9 mouse cellular contexts compared by ENCODE assay signal in the genomic region with DNA sequence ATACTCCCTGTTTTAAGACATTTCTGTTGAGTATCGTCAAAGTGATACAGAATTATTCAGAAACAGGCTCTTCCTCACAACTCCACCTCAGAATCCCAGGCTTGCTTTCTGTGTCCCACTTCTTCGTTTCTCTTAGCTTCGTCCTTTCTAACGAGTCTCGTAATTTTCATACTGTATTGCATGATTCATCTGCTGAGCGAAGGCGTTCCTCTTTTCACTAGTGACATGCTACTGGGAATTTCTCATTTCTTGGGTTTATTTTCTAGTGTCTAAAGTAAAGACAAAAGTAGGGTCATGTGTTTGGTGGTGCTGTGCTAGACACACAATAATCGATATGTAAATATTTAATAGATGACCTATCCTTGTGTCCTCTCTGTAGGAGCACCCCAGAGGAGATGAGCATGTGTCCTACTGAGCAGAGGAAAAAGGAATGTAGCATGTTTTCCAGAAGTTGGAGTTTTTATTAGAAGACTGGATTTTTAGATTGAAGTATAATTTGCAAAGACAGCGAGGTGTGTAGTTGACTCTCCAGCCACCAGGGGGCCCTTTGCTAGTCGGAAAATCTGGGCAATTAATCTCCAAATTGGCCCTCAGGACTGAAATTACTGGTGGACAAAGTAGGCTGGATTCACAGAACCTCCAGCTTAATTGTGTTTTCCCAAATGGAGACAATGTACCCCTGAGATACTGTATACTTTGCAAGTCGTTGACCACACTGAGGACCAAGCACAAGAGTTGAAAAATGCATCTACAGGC. TPM values are rescaled to one million over a fixed set of nuclear protein-coding genes. Genes with fewer than 3 reads are reported as not detected.
DNase-seq lines count a peak whose midpoint lies in the region; ATAC-seq and TF ChIP-seq lines count a peak whose summit lies in the region.
"Had no signal": no experiment of that assay in that cellular context is flagged by ENCODE, and none has a peak within 500 bp of the region (broad histone marks: within the 10 kb centered on the region; RNA-seq: fewer than 3 reads in every experiment).

No protein-coding gene starts in this region.

- no peak overlapping the region for H3K9ac ChIP-seq in liver, adult 2 months (ENCODE audit: low read depth, low read length)
- H3K9ac ChIP-seq in liver, embryonic 11.5 days (ENCODE audit: low read depth, low read length) = no peak overlapping the region

- 73% methylated on average over 11 of the region's 11 CpGs for WGBS in liver, adult 2 months
- WGBS in liver, embryonic 11.5 days = 77% methylated on average over 11 of the region's 11 CpGs

- no peaks in the 10 kb centered on the region for H3K79me2 ChIP-seq in liver, adult 2 months (ENCODE audit: control insufficient read depth, insufficient read depth, low read length)

- peak; percentile 63 for TF ChIP-seq CTCF in liver, adult 2 months (IDR thresholded peaks at IDR 0.05; ENCODE audit: low read depth, low read length)

- no peaks in the 10 kb centered on the region for H3K9me3 ChIP-seq in liver, embryonic 11.5 days (ENCODE audit: control insufficient read depth, low read length)
- H3K9me3 ChIP-seq: megakaryocyte, embryonic 14.5 days had no signal

- no peak for DNase-seq in cerebellum, adult 11-12 months
- DNase-seq in liver, adult 2 months (ENCODE audit: extremely low read depth, low read depth, low spot score) = peak; percentile 45
- no peak for DNase-seq in liver, embryonic 11.5 days (ENCODE audit: low spot score)
- peak; percentile 77 for DNase-seq in adrenal gland, postnatal 10 days
- DNase-seq in urinary bladder, postnatal 10 days (ENCODE audit: low spot score) = no peak

- no peak overlapping the region for H3K4me3 ChIP-seq in liver, adult 2 months (ENCODE audit: insufficient read depth, low read depth, low read length)
- no peak overlapping the region for H3K4me3 ChIP-seq in liver, embryonic 11.5 days (ENCODE audit: low read depth, low read length)

- peak; percentile 49; the same call in 1 of the 2 replicates for ATAC-seq in cerebellum, adult (ENCODE audit: insufficient number of reproducible peaks, low FRiP score, low TSS enrichment)
- no peak for ATAC-seq in liver, embryonic 11.5 days (replicated peaks; ENCODE audit: low FRiP score)
- peak; percentile 75 for ATAC-seq in granulocyte monocyte progenitor cell, adult 5-6 weeks (replicated peaks; ENCODE audit: poor library complexity, severe bottlenecking)
- ATAC-seq in megakaryocyte, adult 5-6 weeks (ENCODE audit: poor library complexity, severe bottlenecking) = peak; percentile 73

- no peak overlapping the region for H3K27ac ChIP-seq in liver, adult 2 months (replicated peaks; ENCODE audit: insufficient read depth, low read depth, low read length)
- no peak overlapping the region for H3K27ac ChIP-seq in liver, embryonic 11.5 days (ENCODE audit: low read depth, low read length)

- H3K4me2 ChIP-seq in liver, embryonic 11.5 days = no peak overlapping the region

- H3K36me3 ChIP-seq in liver, adult 2 months (ENCODE audit: control insufficient read depth, insufficient read depth, low read length) = no peaks in the 10 kb centered on the region
- H3K36me3 ChIP-seq in liver, embryonic 11.5 days (ENCODE audit: control insufficient read depth, insufficient read depth, low read length) = no peaks in the 10 kb centered on the region

- H3K4me1 ChIP-seq in liver, adult 2 months (ENCODE audit: control insufficient read depth, insufficient read depth, low read length) = peaks cover 3% of the 10 kb centered on the region; the same call in 1 of the 2 replicates
- no peaks in the 10 kb centered on the region for H3K4me1 ChIP-seq in liver, embryonic 11.5 days (replicated peaks; ENCODE audit: control insufficient read depth, insufficient read depth, low read length)

- no peaks in the 10 kb centered on the region for H3K27me3 ChIP-seq in liver, adult 2 months (ENCODE audit: control insufficient read depth, insufficient read depth, low read length)
- H3K27me3 ChIP-seq in liver, embryonic 11.5 days (replicated peaks; ENCODE audit: control insufficient read depth, insufficient read depth, low read length) = no peaks in the 10 kb centered on the region
- H3K27me3 ChIP-seq: megakaryocyte, embryonic 14.5 days had no signal

- TF ChIP-seq POLR2A in liver, adult 2 months (IDR thresholded peaks at IDR 0.05; ENCODE audit: extremely low read depth, insufficient read depth, low read length) = no peak

RNA-seq across cellular contexts. Expression of gene Mbnl2, which starts 11.9 kb away (rescaled TPM):
- total RNA-seq in liver, adult 2 months (2014; rRNA removed) = 32.2 and 35.2 TPM in 2 replicates
- polyA plus RNA-seq in liver, adult 2 months (2012; rRNA removed) = 16.4 and 17.5 TPM in 2 replicates
- polyA plus RNA-seq in liver, embryonic 11.5 days (2014; fragmentation: Nextera tagmentation; extraction: Ambion mirVana) = 38.2 and 40.0 TPM in 2 replicates
- total RNA-seq in adrenal gland, postnatal 10 days (2021) = 100 to 1,000 TPM; 182 to 201 TPM
- total RNA-seq in granulocyte monocyte progenitor cell, adult 5-6 weeks (2014; fragmentation: Nextera tagmentation) = 55.0 and 74.3 TPM in 2 replicates
- 66.8 and 83.5 TPM in 2 replicates for total RNA-seq in granulocyte monocyte progenitor cell, adult 5-6 weeks (2017)
- 113 and 132 TPM in 2 replicates for total RNA-seq in megakaryocyte, adult 5-6 weeks (2015)
- 94.7 and 111 TPM in 2 replicates for total RNA-seq in megakaryocyte, adult 5-6 weeks (2017)

Comparison
In these comparisons a context has a peak if more than half of its experiments do, and no peak if none do; other contexts are left out.
1. DNase-seq: peak in liver, adult 2 months (single experiment) and adrenal gland, postnatal 10 days (single experiment); none in cerebellum, adult 11-12 months (single experiment), liver, embryonic 11.5 days (single experiment) and urinary bladder, postnatal 10 days (single experiment).